Mouse (Mus musculus) midbrain, postnatal 0 days (tissue): ENCODE data around the gene Uqcr10. TPM values are rescaled to one million over a fixed set of nuclear protein-coding genes. Genes with fewer than 3 reads are reported as not detected.

Source experiments
- ATAC-seq: fragments of 200-750 bp; cut with Nextera tagmentation; 2 replicates; pipeline ENCODE4 v1.8.0; 2017; ENCODE audit warnings: moderate number of reproducible peaks, mild to moderate bottlenecking, moderate TSS enrichment, moderate library complexity; ENCODE audit not compliant: low FRiP score
- DNase-seq: peaks from one replicate; pipeline ENCODE4 v3.0.0-alpha.2; 2015; ENCODE audit warnings: low spot score
- H3K27ac ChIP-seq: fragments of 300-500 bp; sonication (generic); 2 replicates; pipeline ENCODE4 v1.5.1; 2014; ENCODE audit warnings: low read depth, mild to moderate bottlenecking, low read length, mixed read lengths
- H3K27me3 ChIP-seq: fragments of 300-500 bp; sonication (generic); 2 replicates; pipeline ENCODE4 v1.6.1; 2014; ENCODE audit warnings: low read length, control low read depth, mixed read lengths; ENCODE audit not compliant: insufficient read depth
- H3K36me3 ChIP-seq: fragments of 300-500 bp; sonication (generic); 2 replicates; pipeline ENCODE4 v1.6.1; 2014; ENCODE audit warnings: low read length, control low read depth, mixed read lengths; ENCODE audit not compliant: insufficient read depth
- H3K4me1 ChIP-seq: fragments of 300-500 bp; sonication (generic); 2 replicates; pipeline ENCODE4 v1.6.1; 2014; ENCODE audit warnings: mild to moderate bottlenecking, control low read depth, antibody characterized with exemption, low read length, mixed read lengths; ENCODE audit not compliant: insufficient read depth
- H3K4me2 ChIP-seq: fragments of 300-500 bp; sonication (generic); 2 replicates; pipeline ENCODE4 v1.6.1; 2014; ENCODE audit warnings: low read depth, mild to moderate bottlenecking, low read length, mixed read lengths; ENCODE audit not compliant: poor library complexity, severe bottlenecking
- H3K4me3 ChIP-seq: fragments of 300-500 bp; sonication (generic); 2 replicates; pipeline ENCODE4 v1.5.1; 2014; ENCODE audit warnings: low read depth, mild to moderate bottlenecking, low read length, moderate library complexity
- H3K9ac ChIP-seq: fragments of 300-500 bp; sonication (generic); replicated peaks from 2 replicates; pipeline ENCODE4 v1.6.1; 2014; ENCODE audit warnings: mild to moderate bottlenecking, low read length, moderate library complexity, mixed read lengths; ENCODE audit not compliant: poor library complexity, severe bottlenecking
- H3K9me3 ChIP-seq: fragments of 300-500 bp; sonication (generic); 2 replicates; pipeline ENCODE4 v1.6.1; 2016; ENCODE audit warnings: low read length, control low read depth
- CTCF ChIP-seq: IDR thresholded peaks from 2 replicates; pipeline ENCODE4 v1.5.1; 2016; ENCODE audit warnings: antibody characterized with exemption, mild to moderate bottlenecking
- WGBS: fragments of 180-500 bp; shearing (Covaris S2); extraction: QIAGEN DNeasy Blood & Tissue Kit; methylation state at CpG from one replicate; pipeline ENCODE4 v1.1.7; 2014; 5-methylcytosine and 5-hydroxymethylcytosine counted together
- polyA plus RNA-seq: library from polyadenylated mRNA; unstranded; fragments of >200 nt; fragmentation: Nextera tagmentation; extraction: Ambion mirVana; gene quantifications from 2 replicates; pipeline ENCODE4 v1.2.1, GENCODE M21; 2015
- total RNA-seq: library from RNA; depleted of rRNA; stranded (reverse); fragments of >200 nt; gene quantifications from 2 replicates; pipeline ENCODE4 v1.2.3, GENCODE M21; 2014

Uqcr10 gene
- total and polyA plus RNA-seq, 2 experiments from 2014 or later: 403 to 788 TPM

DNA sequence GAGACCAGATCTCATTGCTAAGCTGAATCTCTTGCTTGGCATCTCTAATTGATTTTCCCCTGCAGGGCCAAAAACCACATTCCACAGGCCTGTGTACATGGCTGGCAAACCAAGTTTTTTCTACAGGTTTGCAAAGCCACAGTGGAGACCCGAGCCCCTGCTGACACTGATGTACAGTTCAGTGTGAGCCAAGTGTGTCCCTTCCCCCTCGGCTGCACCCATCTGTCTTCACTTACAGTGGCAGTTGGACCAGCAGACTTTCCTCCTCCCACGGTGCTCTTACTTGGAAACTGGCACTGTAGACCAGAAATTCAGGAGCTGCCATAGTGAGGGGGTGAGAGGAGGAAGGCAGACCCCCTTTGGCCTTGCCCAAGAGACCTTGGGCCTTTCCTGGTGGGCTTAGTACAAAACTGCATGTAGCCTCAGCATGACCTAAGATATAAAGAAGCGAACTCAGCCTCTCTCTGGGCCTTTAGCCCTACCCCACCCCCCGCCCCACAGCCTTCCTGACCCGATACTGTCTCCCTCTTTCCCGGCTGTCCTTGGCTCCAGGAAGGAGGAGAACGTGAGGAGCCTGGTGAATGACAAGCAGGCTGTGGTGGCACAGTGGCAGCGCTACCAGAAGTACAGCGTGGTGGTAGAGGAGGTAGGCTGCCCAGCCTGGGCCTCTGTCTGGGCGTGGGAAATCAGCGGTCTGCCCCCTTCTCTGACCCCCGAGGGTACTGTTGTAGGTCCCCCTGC is 25.3 kb downstream of the Uqcr10 start:
- Histone ChIP-seq H3K36me3 (peaks cover 46% of the 10 kb centered on the region), H3K9me3 (no peaks in the 10 kb centered on the region), H3K27me3 (no peaks in the 10 kb centered on the region), H3K9ac (no peak overlapping the region), H3K27ac (peak overlapping the region; percentile 38), H3K4me1 (no peaks in the 10 kb centered on the region), H3K4me3 (no peak overlapping the region), H3K4me2 (no peak overlapping the region)
- DNase-seq (peak; percentile 69), ATAC-seq (no peak)
- 84% methylated on average over 13 of the region's 13 CpGs for WGBS
- TF ChIP-seq CTCF: no peak

DNA sequence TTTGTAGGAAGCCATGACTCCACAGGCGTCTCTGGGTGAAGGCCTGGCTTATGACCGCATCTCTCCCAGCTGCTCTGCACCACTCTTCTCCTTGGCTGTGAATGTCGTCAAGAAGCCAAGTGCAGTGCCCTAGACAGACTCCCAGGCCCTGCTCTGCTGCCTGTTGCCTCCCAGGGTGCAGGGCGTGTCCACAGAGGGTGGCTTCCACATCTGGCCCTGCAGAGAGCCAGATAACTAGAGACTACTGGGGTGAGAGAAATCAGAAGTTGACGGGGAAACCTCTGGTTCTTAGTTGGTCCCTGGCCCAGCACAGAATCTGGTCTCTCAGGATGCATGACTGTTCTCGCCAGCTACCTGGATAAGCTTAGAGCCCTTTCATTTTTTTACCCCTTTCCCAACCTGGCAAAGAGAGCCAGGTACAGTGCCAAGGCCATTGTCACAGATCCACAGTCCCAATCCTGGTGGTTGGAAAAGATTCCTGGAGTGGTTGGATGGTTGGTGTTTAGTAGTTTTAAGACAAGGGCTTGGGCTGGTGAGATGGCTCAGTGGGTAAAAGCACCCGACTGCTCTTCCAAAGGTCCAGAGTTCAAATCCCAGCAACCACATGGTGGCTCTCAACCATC is 26.8 kb downstream of the Uqcr10 start:
- Histone ChIP-seq H3K4me1 (no peaks in the 10 kb centered on the region), H3K27ac (no peak overlapping the region), H3K4me2 (no peak overlapping the region), H3K9me3 (no peaks in the 10 kb centered on the region), H3K9ac (no peak overlapping the region), H3K27me3 (no peaks in the 10 kb centered on the region), H3K4me3 (no peak overlapping the region), H3K36me3 (peaks cover 44% of the 10 kb centered on the region)
- TF ChIP-seq CTCF: no peak
- 90% methylated on average over 7 of the region's 7 CpGs for WGBS
- no peak for DNase-seq
- ATAC-seq: no peak

DNA sequence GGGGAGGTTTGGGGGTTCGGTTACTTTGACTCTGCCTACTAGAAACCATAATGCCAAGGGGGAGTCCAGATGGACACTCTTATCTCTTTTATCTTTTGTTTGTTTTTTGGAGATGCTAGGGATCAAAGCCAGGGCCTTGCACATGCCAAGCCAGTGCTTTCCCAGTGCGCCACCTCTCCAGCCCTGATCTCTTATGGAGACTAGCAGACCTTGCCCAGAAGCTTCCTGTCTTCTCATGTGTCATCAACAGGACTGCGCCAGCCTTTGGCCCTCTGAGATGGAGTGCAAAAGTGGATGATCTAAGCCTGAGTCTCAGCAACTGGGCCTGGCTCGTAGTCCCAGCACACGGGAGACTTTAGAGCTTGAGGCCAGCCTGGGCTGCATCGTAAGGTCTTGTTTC is 28.4 kb downstream of the Uqcr10 start:
- no peaks in the 10 kb centered on the region for H3K9me3 ChIP-seq
- H3K9ac ChIP-seq: no peak overlapping the region
- no peaks in the 10 kb centered on the region for H3K27me3 ChIP-seq
- ATAC-seq: no peak
- no peak overlapping the region for H3K27ac ChIP-seq
- no peaks in the 10 kb centered on the region for H3K4me1 ChIP-seq
- no peak for TF ChIP-seq CTCF
- 91% methylated on average over 6 of the region's 6 CpGs for WGBS
- peaks cover 43% of the 10 kb centered on the region for H3K36me3 ChIP-seq
- H3K4me2 ChIP-seq: no peak overlapping the region
- DNase-seq: no peak
- no peak overlapping the region for H3K4me3 ChIP-seq

DNA sequence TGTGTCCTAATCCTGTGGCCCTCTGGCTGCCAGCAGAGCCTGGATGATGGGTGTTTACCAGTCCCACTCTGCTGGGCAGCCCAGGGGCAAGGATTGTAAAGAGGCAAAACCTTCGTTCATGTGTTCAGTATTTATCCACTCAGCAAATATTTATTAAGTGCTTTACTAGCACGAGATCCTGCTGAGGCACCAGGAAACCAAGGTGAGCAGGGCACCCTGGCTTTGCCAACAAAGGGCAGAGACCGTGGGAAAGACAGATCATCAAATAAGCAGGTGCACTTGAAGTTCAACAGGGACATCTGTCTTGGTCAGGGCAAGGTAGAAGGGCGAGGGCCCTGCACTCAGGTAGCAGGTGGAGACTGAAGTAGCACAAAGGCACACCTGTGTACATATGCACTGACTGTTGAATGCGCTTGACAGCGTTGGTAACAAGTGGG is 29.0 kb downstream of the Uqcr10 start:
- H3K4me2 ChIP-seq: no peak overlapping the region
- H3K27ac ChIP-seq: no peak overlapping the region
- ATAC-seq (no peak), DNase-seq (no peak)
- H3K27me3 ChIP-seq: no peaks in the 10 kb centered on the region
- H3K9ac ChIP-seq: no peak overlapping the region
- H3K36me3 ChIP-seq: peaks cover 48% of the 10 kb centered on the region
- no peak overlapping the region for H3K4me3 ChIP-seq
- H3K9me3 ChIP-seq: no peaks in the 10 kb centered on the region
- no peaks in the 10 kb centered on the region for H3K4me1 ChIP-seq
- 92% methylated on average over 6 of the region's 6 CpGs for WGBS
- no peak for TF ChIP-seq CTCF

DNA sequence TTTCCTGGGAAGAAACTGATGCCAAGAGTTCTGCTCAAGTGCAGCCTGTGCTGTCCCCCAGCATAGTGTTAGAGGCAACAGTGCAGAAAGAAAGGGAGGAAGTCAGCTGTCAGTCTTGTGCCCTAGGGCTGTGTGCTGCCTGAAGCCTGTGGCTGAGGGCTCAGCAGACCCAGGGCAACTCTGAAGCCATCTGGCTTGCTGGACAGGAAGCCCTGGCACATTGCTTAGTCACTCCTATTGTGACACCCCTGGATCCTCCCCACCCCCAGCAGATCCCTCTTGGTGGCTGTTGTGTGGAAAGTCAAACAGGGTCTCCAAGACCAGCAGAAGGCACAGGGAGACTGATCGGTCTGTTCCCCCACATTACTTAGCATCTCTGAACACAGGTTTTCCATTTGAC is 29.5 kb downstream of the Uqcr10 start:
- Histone ChIP-seq H3K36me3 (peaks cover 49% of the 10 kb centered on the region), H3K27ac (no peak overlapping the region), H3K9ac (no peak overlapping the region), H3K4me3 (no peak overlapping the region), H3K4me2 (no peak overlapping the region), H3K4me1 (no peaks in the 10 kb centered on the region), H3K27me3 (no peaks in the 10 kb centered on the region), H3K9me3 (no peaks in the 10 kb centered on the region)
- no peak for TF ChIP-seq CTCF
- DNase-seq: no peak
- WGBS: 90% methylated on average over 1 of the region's 1 CpGs
- ATAC-seq: no peak

DNA sequence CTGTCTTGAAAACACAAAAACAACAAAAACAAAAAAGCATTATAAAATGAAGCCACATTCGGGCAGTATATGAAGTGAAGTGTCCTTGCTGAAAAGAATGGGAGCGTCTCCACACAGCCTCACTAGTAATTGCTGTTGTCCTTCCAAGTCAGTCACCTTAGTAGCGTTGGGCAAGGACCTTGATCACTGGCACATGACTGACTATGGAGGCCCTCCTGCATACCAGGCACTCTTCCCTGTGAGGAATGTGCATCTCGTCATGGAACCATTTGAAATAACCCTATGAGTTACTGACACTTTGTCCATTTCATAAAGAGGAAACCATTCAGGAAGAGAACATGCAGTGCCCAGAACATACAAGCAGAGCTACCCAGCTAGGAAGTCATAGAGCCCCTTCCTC is 32.4 kb downstream of the Uqcr10 start:
- Histone ChIP-seq H3K27me3 (no peaks in the 10 kb centered on the region), H3K9me3 (no peaks in the 10 kb centered on the region), H3K4me1 (no peaks in the 10 kb centered on the region), H3K4me2 (no peak overlapping the region), H3K4me3 (no peak overlapping the region), H3K9ac (no peak overlapping the region), H3K27ac (no peak overlapping the region), H3K36me3 (peaks cover 48% of the 10 kb centered on the region)
- ATAC-seq: no peak
- DNase-seq: no peak
- 91% methylated on average over 4 of the region's 4 CpGs for WGBS
- no peak for TF ChIP-seq CTCF
